In genomic region chr19:44651605-44652004, GRCm38 (mm10) we compare ENCODE assay signal across 13 mouse cellular contexts.
DNase-seq lines count a peak whose midpoint lies in the region; ATAC-seq and TF ChIP-seq lines count a peak whose summit lies in the region.
"Had no signal": no experiment of that assay in that cellular context is flagged by ENCODE, and none has a peak within 500 bp of the region (broad histone marks: within the 10 kb centered on the region; RNA-seq: fewer than 3 reads in every experiment).

No protein-coding gene starts in this region.

- H3K27ac ChIP-seq in hindbrain, postnatal 0 days: no peak overlapping the region
- H3K27ac ChIP-seq in hindbrain, embryonic 14.5 days: no peak overlapping the region
- no peak overlapping the region for H3K27ac ChIP-seq in CH12.LX (ENCODE audit: insufficient read depth, low read depth)
- H3K27ac ChIP-seq: intestine, embryonic 15.5 days had no signal

- no peaks in the 10 kb centered on the region for H3K79me2 ChIP-seq in CH12.LX (replicated peaks; ENCODE audit: control insufficient read depth, extremely low read depth, insufficient read depth, poor library complexity, severe bottlenecking)

- dilution Hi-C loops in CH12.LX (cut with MboI; ENCODE audit: extremely low pct_ligation_motif_present, extremely low pct_unique_long_range_greater_than_20kb, low sequenced_read_pairs): no loop called here

- no peak for TF ChIP-seq EP300 in CH12.LX (IDR thresholded peaks at IDR 0.05; ENCODE audit: low read length)

- no peaks in the 10 kb centered on the region for H3K9me3 ChIP-seq in hindbrain, postnatal 0 days (ENCODE audit: low read length)
- no peaks in the 10 kb centered on the region for H3K9me3 ChIP-seq in hindbrain, embryonic 14.5 days (ENCODE audit: control insufficient read depth, low read length)
- H3K9me3 ChIP-seq in CH12.LX (replicated peaks; ENCODE audit: low read length): no peaks in the 10 kb centered on the region
- H3K9me3 ChIP-seq: intestine, embryonic 15.5 days had no signal

- TF ChIP-seq POLR2A in CH12.LX (IDR thresholded peaks at IDR 0.05; ENCODE audit: low read depth, low read length): no peak

- 14% methylated on average over 4 of the region's 4 CpGs for WGBS in hindbrain, postnatal 0 days
- 2% methylated on average over 4 of the region's 4 CpGs for WGBS in hindbrain, embryonic 14.5 days

- no peak overlapping the region for H3K4me3 ChIP-seq in hindbrain, postnatal 0 days (ENCODE audit: low read length)
- no peak overlapping the region for H3K4me3 ChIP-seq in hindbrain, embryonic 14.5 days (replicated peaks; ENCODE audit: low read length)
- H3K4me3 ChIP-seq in CH12.LX (replicated peaks in 1 of 3; ENCODE audit: low read depth in 2 of 3, low read length in 2 of 3, poor library complexity in 1 of 3): no peak overlapping the region
- H3K4me3 ChIP-seq: intestine, embryonic 15.5 days had no signal

- in situ Hi-C loops in CH12.LX (cut with MboI; ENCODE audit: low pct_ligation_motif_present, low pct_unique_long_range_greater_than_20kb, low sequenced_read_pairs): no loop called here

- peak; percentile 22 to 24 for DNase-seq in cerebellum, postnatal 14 days
- no peak for DNase-seq in cerebellum, adult 11-12 months
- no peak for DNase-seq in hindbrain, postnatal 0 days (ENCODE audit: low spot score)
- DNase-seq in hindbrain, embryonic 14.5 days (ENCODE audit: low spot score): no peak
- DNase-seq in CH12.LX (ENCODE audit: extremely low read depth): no peak
- peak; percentile 13 to 33 for DNase-seq in kidney, adult 8-10 months
- no peak for DNase-seq in ovary, postnatal 36 days (ENCODE audit: low spot score)
- no peak for DNase-seq in layer of hippocampus, postnatal 14 days (ENCODE audit: low spot score in 2 of 2)
- DNase-seq: adrenal gland, postnatal 10 days; spleen, adult 18-20 months; thymus, postnatal 36 days had no signal

- H3K4me1 ChIP-seq in hindbrain, postnatal 0 days (ENCODE audit: insufficient read depth, low read length): no peaks in the 10 kb centered on the region
- H3K4me1 ChIP-seq in hindbrain, embryonic 14.5 days (replicated peaks; ENCODE audit: control insufficient read depth, insufficient read depth, low read length): peaks cover 10% of the 10 kb centered on the region; the same call in 1 of the 2 replicates
- H3K4me1 ChIP-seq in CH12.LX (ENCODE audit: control insufficient read depth in 1 of 2, insufficient read depth in 2 of 2): no peaks in the 10 kb centered on the region
- H3K4me1 ChIP-seq: intestine, embryonic 15.5 days had no signal

- TF ChIP-seq CTCF in hindbrain, postnatal 0 days (IDR thresholded peaks at IDR 0.05; ENCODE audit: low read depth): peak; percentile 46
- peak in 1 of 2 experiments; percentile 48; a peak in 2 of 4 replicates for TF ChIP-seq CTCF in CH12.LX (conservative IDR thresholded peaks at IDR 0.05 in 1 of 2, IDR thresholded peaks at IDR 0.05 in 1 of 2; ENCODE audit: low read depth in 2 of 2, low read length in 2 of 2)

- ATAC-seq in hindbrain, postnatal 0 days: no peak
- ATAC-seq in hindbrain, embryonic 14.5 days (ENCODE audit: low FRiP score): no peak
- ATAC-seq: intestine, embryonic 15.5 days had no signal

- no peak overlapping the region for H3K9ac ChIP-seq in hindbrain, postnatal 0 days (replicated peaks; ENCODE audit: low read length)
- no peak overlapping the region for H3K9ac ChIP-seq in hindbrain, embryonic 14.5 days
- no peak overlapping the region for H3K9ac ChIP-seq in CH12.LX (ENCODE audit: insufficient read depth, low read depth)
- H3K9ac ChIP-seq: intestine, embryonic 15.5 days had no signal

- H3K36me3 ChIP-seq in hindbrain, postnatal 0 days (ENCODE audit: insufficient read depth, low read length): no peaks in the 10 kb centered on the region
- no peaks in the 10 kb centered on the region for H3K36me3 ChIP-seq in hindbrain, embryonic 14.5 days (replicated peaks; ENCODE audit: control insufficient read depth, insufficient read depth)
- no peaks in the 10 kb centered on the region for H3K36me3 ChIP-seq in CH12.LX (replicated peaks in 1 of 2; ENCODE audit: control insufficient read depth in 1 of 2, insufficient read depth in 1 of 2, low read length in 1 of 2)
- H3K36me3 ChIP-seq: intestine, embryonic 15.5 days had no signal

- no peak overlapping the region for H3K4me2 ChIP-seq in hindbrain, postnatal 0 days (ENCODE audit: low read depth, low read length)
- no peak overlapping the region for H3K4me2 ChIP-seq in hindbrain, embryonic 14.5 days (replicated peaks)
- H3K4me2 ChIP-seq in CH12.LX (ENCODE audit: insufficient read depth, low read depth, poor library complexity, severe bottlenecking): no peak overlapping the region
- H3K4me2 ChIP-seq: intestine, embryonic 15.5 days; midbrain, embryonic 11.5 days had no signal

- H3K27me3 ChIP-seq in hindbrain, postnatal 0 days (ENCODE audit: insufficient read depth, low read length): peaks cover 17% of the 10 kb centered on the region
- H3K27me3 ChIP-seq in hindbrain, embryonic 14.5 days (ENCODE audit: control insufficient read depth, insufficient read depth, low read length): peaks cover 62% of the 10 kb centered on the region
- H3K27me3 ChIP-seq in CH12.LX (replicated peaks): peaks cover 79% of the 10 kb centered on the region

- peak; percentile 25 for TF ChIP-seq RAD21 in CH12.LX (IDR thresholded peaks at IDR 0.05; ENCODE audit: low read depth, low read length)

TF ChIP-seq in CH12.LX, 34 proteins besides CTCF, POLR2A, EP300 and RAD21:
- TF ChIP-seq HCFC1 (IDR thresholded peaks at IDR 0.05; ENCODE audit: low read depth, low read length) (no peak), ETS1 (conservative IDR thresholded peaks at IDR 0.05; ENCODE audit: low read depth, low read length) (no peak), TCF12 (IDR thresholded peaks at IDR 0.05; ENCODE audit: low read depth, low read length) (no peak), ELF1 (IDR thresholded peaks at IDR 0.05; ENCODE audit: low read depth, low read length) (no peak), SMC3 (IDR thresholded peaks at IDR 0.05; ENCODE audit: low read depth, low read length) (peak; percentile 41), POLR2AphosphoS2 (IDR thresholded peaks at IDR 0.05; ENCODE audit: low read depth, low read length) (no peak), PAX5 (IDR thresholded peaks at IDR 0.05; ENCODE audit: low read length) (no peak), MAZ (IDR thresholded peaks at IDR 0.05; ENCODE audit: low read depth, low read length) (no peak)

Comparison
In these comparisons a context has a peak if more than half of its experiments do, and no peak if none do; other contexts are left out.
1. DNase-seq: peak in cerebellum, postnatal 14 days (2 of 2) and kidney, adult 8-10 months (2 of 2); none in cerebellum, adult 11-12 months (single experiment), hindbrain, postnatal 0 days (single experiment), hindbrain, embryonic 14.5 days (single experiment), CH12.LX (single experiment), ovary, postnatal 36 days (single experiment) and layer of hippocampus, postnatal 14 days (0 of 2).